Mouse (Mus musculus) forebrain, embryonic 13.5 days (tissue): Measurements from ENCODE around the gene Trappc2l. TPM values are rescaled to one million over a fixed set of nuclear protein-coding genes. Genes with fewer than 3 reads are reported as not detected.

Source experiments
- ATAC-seq: fragments of 200-750 bp; cut with Nextera tagmentation; 2 replicates; pipeline ENCODE4 v1.8.0; 2017
- H3K27ac ChIP-seq: fragments of 300-500 bp; sonication (generic); 2 replicates; pipeline ENCODE4 v1.5.1; 2015; ENCODE audit warnings: inconsistent platforms, mild to moderate bottlenecking, moderate library complexity
- H3K27me3 ChIP-seq: fragments of 300-500 bp; sonication (generic); 2 replicates; pipeline ENCODE4 v1.6.1; 2015; ENCODE audit warnings: mild to moderate bottlenecking, inconsistent platforms
- H3K36me3 ChIP-seq: fragments of 300-500 bp; sonication (generic); 2 replicates; pipeline ENCODE4 v1.6.1; 2015; ENCODE audit warnings: mild to moderate bottlenecking, inconsistent platforms; ENCODE audit not compliant: poor library complexity, severe bottlenecking
- H3K4me1 ChIP-seq: fragments of 300-500 bp; sonication (generic); 2 replicates; pipeline ENCODE4 v1.6.1; 2015; ENCODE audit warnings: inconsistent platforms
- H3K4me2 ChIP-seq: fragments of 300-500 bp; sonication (generic); 2 replicates; pipeline ENCODE4 v1.6.1; 2015; ENCODE audit warnings: inconsistent platforms, mild to moderate bottlenecking, moderate library complexity
- H3K4me3 ChIP-seq: fragments of 300-500 bp; sonication (generic); 2 replicates; pipeline ENCODE4 v1.5.1; 2015; ENCODE audit warnings: mild to moderate bottlenecking, inconsistent platforms
- H3K9ac ChIP-seq: fragments of 300-500 bp; sonication (generic); 2 replicates; pipeline ENCODE4 v1.6.1; 2015; ENCODE audit warnings: mild to moderate bottlenecking, inconsistent platforms
- H3K9me3 ChIP-seq: fragments of 300-500 bp; sonication (generic); replicated peaks from 2 replicates; pipeline ENCODE4 v1.6.1; 2016; ENCODE audit warnings: inconsistent platforms
- WGBS: fragments of 180-500 bp; shearing (Covaris S2); methylation state at CpG from one replicate; pipeline ENCODE4 v1.1.7; 2015; 5-methylcytosine and 5-hydroxymethylcytosine counted together
- polyA plus RNA-seq: library from polyadenylated mRNA; unstranded; fragments of >200 nt; fragmentation: Nextera tagmentation; extraction: Ambion mirVana; gene quantifications from 2 replicates; pipeline ENCODE4 v1.2.1, GENCODE M21; 2015

Gene Trappc2l
- 69.3 and 79.6 TPM in 2 replicates for polyA plus RNA-seq

GRCm38 (mm10) chr8:122611295-122612133, at the start of gene Trappc2l, which contains the start of gene Galns:
Trappc2l (plus strand) TSS chr8:122611640.
Galns (minus strand) TSS chr8:122611463.
- peak within 1 kb of the TSS; percentile 71 for H3K4me2 ChIP-seq
- no peaks in the 10 kb centered on the region for H3K36me3 ChIP-seq
- under 1% methylated on average over 48 of the region's 57 CpGs for WGBS
- H3K4me3 ChIP-seq, result peak within 1 kb of the TSS; percentile 71
- peaks cover 17% of the 10 kb centered on the region for H3K4me1 ChIP-seq
- H3K9ac ChIP-seq, result peak within 1 kb of the TSS; percentile 83
- no peaks in the 10 kb centered on the region for H3K9me3 ChIP-seq
- ATAC-seq, result peak; percentile 97
- no peaks in the 10 kb centered on the region for H3K27me3 ChIP-seq
- peak within 1 kb of the TSS; percentile 75 for H3K27ac ChIP-seq

GRCm38 (mm10) chr8:122564363-122565352, 46.8 kb upstream of the Trappc2l start:
- no peak overlapping the region for H3K9ac ChIP-seq
- no peak overlapping the region for H3K27ac ChIP-seq
- no peak for ATAC-seq
- H3K4me1 ChIP-seq, result peaks cover 26% of the 10 kb centered on the region
- H3K4me3 ChIP-seq, result no peak overlapping the region
- H3K4me2 ChIP-seq, result no peak overlapping the region
- peaks cover 6% of the 10 kb centered on the region for H3K36me3 ChIP-seq
- no peaks in the 10 kb centered on the region for H3K9me3 ChIP-seq
- no peaks in the 10 kb centered on the region for H3K27me3 ChIP-seq
- 91% methylated on average over 25 of the region's 25 CpGs for WGBS

GRCm38 (mm10) chr8:122566766-122567165, 44.7 kb upstream of the Trappc2l start:
- Histone ChIP-seq H3K9ac (peak overlapping the region; percentile 89), H3K27me3 (no peaks in the 10 kb centered on the region), H3K36me3 (peaks cover 27% of the 10 kb centered on the region), H3K4me2 (peak overlapping the region; percentile 90), H3K9me3 (no peaks in the 10 kb centered on the region), H3K4me3 (peak overlapping the region; percentile 81), H3K27ac (peak overlapping the region; percentile 85; the same call in 1 of the 2 replicates), H3K4me1 (peaks cover 31% of the 10 kb centered on the region)
- WGBS, result 25% methylated on average over 6 of the region's 6 CpGs
- no peak for ATAC-seq

- Histone ChIP-seq H3K27ac (peak within 1 kb of the TSS; percentile 85), H3K36me3 (peaks cover 35% of the 10 kb centered on the region), H3K4me2 (peak within 1 kb of the TSS; percentile 90), H3K4me3 (peak within 1 kb of the TSS; percentile 81), H3K27me3 (no peaks in the 10 kb centered on the region), H3K4me1 (peaks cover 31% of the 10 kb centered on the region), H3K9me3 (no peaks in the 10 kb centered on the region), H3K9ac (peak within 1 kb of the TSS; percentile 89)
- under 1% methylated on average over 62 of the region's 62 CpGs for WGBS
- ATAC-seq, result peak; percentile 96
These were observed 43.9 kb upstream of the Trappc2l start, which contains the start of gene Cdt1 for GRCm38 (mm10) chr8:122567361-122568108. Cdt1 (plus strand) TSS chr8:122568015.

GRCm38 (mm10) chr8:122568109-122568504, 43.3 kb upstream of the Trappc2l start:
- peaks cover 40% of the 10 kb centered on the region for H3K36me3 ChIP-seq
- H3K4me1 ChIP-seq, result peaks cover 32% of the 10 kb centered on the region
- H3K9me3 ChIP-seq, result no peaks in the 10 kb centered on the region
- peak overlapping the region; percentile 90 for H3K4me2 ChIP-seq
- peak overlapping the region; percentile 81 for H3K4me3 ChIP-seq
- peak overlapping the region; percentile 89 for H3K9ac ChIP-seq
- under 1% methylated on average over 34 of the region's 34 CpGs for WGBS
- peak overlapping the region; percentile 78 for H3K27ac ChIP-seq
- no peak for ATAC-seq
- H3K27me3 ChIP-seq, result no peaks in the 10 kb centered on the region

GRCm38 (mm10) chr8:122568881-122569309, 42.5 kb upstream of the Trappc2l start:
- H3K4me2 ChIP-seq, result peak overlapping the region; percentile 90
- H3K9me3 ChIP-seq, result no peaks in the 10 kb centered on the region
- no peak overlapping the region for H3K27ac ChIP-seq
- no peaks in the 10 kb centered on the region for H3K27me3 ChIP-seq
- no peak for ATAC-seq
- 11% methylated on average over 10 of the region's 10 CpGs for WGBS
- peaks cover 45% of the 10 kb centered on the region for H3K36me3 ChIP-seq
- peak overlapping the region; percentile 89 for H3K9ac ChIP-seq
- H3K4me3 ChIP-seq, result peak overlapping the region; percentile 81
- peaks cover 39% of the 10 kb centered on the region for H3K4me1 ChIP-seq

GRCm38 (mm10) chr8:122569329-122569728, 42.1 kb upstream of the Trappc2l start:
- no peak overlapping the region for H3K27ac ChIP-seq
- H3K4me3 ChIP-seq, result peak overlapping the region; percentile 81
- peaks cover 39% of the 10 kb centered on the region for H3K4me1 ChIP-seq
- no peaks in the 10 kb centered on the region for H3K27me3 ChIP-seq
- H3K9ac ChIP-seq, result peak overlapping the region; percentile 89
- no peaks in the 10 kb centered on the region for H3K9me3 ChIP-seq
- peaks cover 45% of the 10 kb centered on the region for H3K36me3 ChIP-seq
- WGBS, result 60% methylated on average over 9 of the region's 9 CpGs
- ATAC-seq, result no peak
- H3K4me2 ChIP-seq, result peak overlapping the region; percentile 90

- Histone ChIP-seq H3K36me3 (peaks cover 45% of the 10 kb centered on the region), H3K4me1 (peaks cover 45% of the 10 kb centered on the region)
- 97% methylated on average over 16 of the region's 16 CpGs for WGBS
These were observed 41.4 kb upstream of the Trappc2l start for GRCm38 (mm10) chr8:122569996-122570395.

GRCm38 (mm10) chr8:122571153-122571552, 40.3 kb upstream of the Trappc2l start:
- H3K4me1 ChIP-seq, result peaks cover 56% of the 10 kb centered on the region
- peaks cover 45% of the 10 kb centered on the region for H3K36me3 ChIP-seq
- no peak overlapping the region for H3K27ac ChIP-seq
- H3K4me3 ChIP-seq, result no peak overlapping the region
- H3K9ac ChIP-seq, result no peak overlapping the region
- no peaks in the 10 kb centered on the region for H3K27me3 ChIP-seq
- H3K4me2 ChIP-seq, result no peak overlapping the region
- 95% methylated on average over 11 of the region's 11 CpGs for WGBS
- no peaks in the 10 kb centered on the region for H3K9me3 ChIP-seq
- no peak for ATAC-seq

More at GRCm38 (mm10) chr8:122569996-122570395, 41.4 kb upstream of the Trappc2l start:
- peak overlapping the region; percentile 90 for H3K4me2 ChIP-seq
- H3K27me3 ChIP-seq, result no peaks in the 10 kb centered on the region
- no peak overlapping the region for H3K27ac ChIP-seq
- no peak overlapping the region for H3K9ac ChIP-seq
- no peaks in the 10 kb centered on the region for H3K9me3 ChIP-seq
- H3K4me3 ChIP-seq, result peak overlapping the region; percentile 81; the same call in 1 of the 2 replicates
- ATAC-seq, result no peak

- H3K9ac ChIP-seq, result no peak overlapping the region
- no peak overlapping the region for H3K27ac ChIP-seq
- WGBS, result 94% methylated on average over 17 of the region's 17 CpGs
- H3K4me1 ChIP-seq, result peaks cover 54% of the 10 kb centered on the region
- H3K9me3 ChIP-seq, result no peaks in the 10 kb centered on the region
- H3K4me2 ChIP-seq, result no peak overlapping the region
- H3K36me3 ChIP-seq, result peaks cover 45% of the 10 kb centered on the region
- no peaks in the 10 kb centered on the region for H3K27me3 ChIP-seq
- no peak overlapping the region for H3K4me3 ChIP-seq
- ATAC-seq, result no peak
These were observed 39.6 kb upstream of the Trappc2l start for GRCm38 (mm10) chr8:122571750-122572267.

GRCm38 (mm10) chr8:122572751-122573150, 38.7 kb upstream of the Trappc2l start:
- Histone ChIP-seq H3K4me2 (no peak overlapping the region), H3K9me3 (no peaks in the 10 kb centered on the region), H3K4me3 (no peak overlapping the region), H3K4me1 (peaks cover 53% of the 10 kb centered on the region), H3K27ac (no peak overlapping the region), H3K36me3 (peaks cover 45% of the 10 kb centered on the region), H3K9ac (no peak overlapping the region), H3K27me3 (no peaks in the 10 kb centered on the region)
- no peak for ATAC-seq
- 91% methylated on average over 3 of the region's 3 CpGs for WGBS
